12 mouse cellular contexts compared by ENCODE assay signal in the genomic region with DNA sequence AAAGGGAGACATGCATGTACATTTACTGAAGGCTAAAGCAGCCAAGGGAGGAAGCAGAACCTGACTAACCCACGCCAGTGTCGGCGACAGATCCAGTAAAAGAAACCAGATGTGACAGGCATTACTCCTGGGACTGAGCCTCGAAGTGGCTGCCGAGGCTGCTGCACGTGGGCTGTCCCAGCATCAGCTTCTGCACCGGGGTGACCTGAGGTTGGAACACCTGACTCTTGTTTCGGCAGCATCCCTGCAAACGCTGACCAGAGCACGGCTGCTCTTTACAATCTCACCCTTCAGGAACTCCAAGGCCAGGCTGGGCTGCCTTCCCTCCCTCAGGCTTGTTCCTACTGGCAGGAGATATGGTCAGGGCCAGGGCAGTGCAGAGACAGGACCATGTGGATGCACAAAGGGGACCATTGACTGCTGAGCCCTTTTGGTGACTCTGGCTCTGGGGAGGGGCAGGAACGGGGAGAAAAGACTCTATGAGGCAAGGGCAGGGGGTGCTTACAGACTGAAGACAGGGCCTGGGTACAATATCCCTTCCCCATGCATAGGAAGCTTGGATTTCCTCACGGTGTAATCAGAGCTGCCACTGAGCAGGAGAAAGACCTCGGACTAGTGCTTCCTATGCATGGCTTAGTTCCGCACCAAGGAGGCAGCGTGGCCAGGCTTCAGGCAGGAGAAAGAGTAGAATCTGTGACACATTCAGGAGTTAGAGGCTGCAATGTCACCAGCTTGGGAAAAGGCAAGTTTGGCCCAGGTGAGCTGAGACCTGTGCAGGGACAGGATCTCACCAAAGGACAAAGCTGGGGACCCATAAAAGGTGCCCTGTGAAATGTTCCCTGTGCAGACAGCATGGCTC. TPM values are rescaled to one million over a fixed set of nuclear protein-coding genes. Genes with fewer than 3 reads are reported as not detected.
DNase-seq lines count a peak whose midpoint lies in the region; ATAC-seq and TF ChIP-seq lines count a peak whose summit lies in the region.
"Had no signal": no experiment of that assay in that cellular context is flagged by ENCODE, and none has a peak within 500 bp of the region (broad histone marks: within the 10 kb centered on the region; RNA-seq: fewer than 3 reads in every experiment).

No protein-coding gene starts in this region.

- H3K27ac ChIP-seq in cerebellum, adult 2 months (ENCODE audit: insufficient read depth, low read length) = peak overlapping the region; percentile 94
- H3K27ac ChIP-seq in kidney, postnatal 0 days = no peak overlapping the region
- peak overlapping the region; percentile 90 for H3K27ac ChIP-seq in embryonic facial prominence, embryonic 10.5 days (replicated peaks)
- peak overlapping the region; percentile 35; the same call in 1 of the 2 replicates for H3K27ac ChIP-seq in neural tube, embryonic 11.5 days (ENCODE audit: low read depth, low read length)

- H3K27me3 ChIP-seq in cerebellum, adult 2 months (ENCODE audit: control insufficient read depth, insufficient read depth, low read length) = no peaks in the 10 kb centered on the region
- no peaks in the 10 kb centered on the region for H3K27me3 ChIP-seq in kidney, postnatal 0 days (ENCODE audit: insufficient read depth, low read length)
- H3K27me3 ChIP-seq in embryonic facial prominence, embryonic 10.5 days (replicated peaks; ENCODE audit: low read depth, poor library complexity, severe bottlenecking) = no peaks in the 10 kb centered on the region
- no peaks in the 10 kb centered on the region for H3K27me3 ChIP-seq in neural tube, embryonic 11.5 days (ENCODE audit: control insufficient read depth, insufficient read depth, low read length)
- H3K27me3 ChIP-seq: kidney, embryonic 15.5 days had no signal

- TF ChIP-seq POLR2A in cerebellum, adult 2 months (IDR thresholded peaks at IDR 0.05; ENCODE audit: borderline replicate concordance, insufficient read depth, low read length) = no peak

- H3K4me1 ChIP-seq in cerebellum, adult 2 months (ENCODE audit: control insufficient read depth, insufficient read depth, low read length) = peaks cover 86% of the 10 kb centered on the region
- H3K4me1 ChIP-seq in kidney, postnatal 0 days (replicated peaks; ENCODE audit: insufficient read depth, low read length) = peaks cover 34% of the 10 kb centered on the region
- peaks cover 63% of the 10 kb centered on the region for H3K4me1 ChIP-seq in embryonic facial prominence, embryonic 10.5 days
- 0 out of 2 replicates have a peak, but pooled peaks cover 3% of the 10 kb centered on the region for H3K4me1 ChIP-seq in neural tube, embryonic 11.5 days (ENCODE audit: control insufficient read depth, insufficient read depth, low read length)

- peak in 1 of 2 experiments; percentile 39 for DNase-seq in cerebellum, adult 2 months
- no peak for DNase-seq in cerebellum, adult 9-11 months
- DNase-seq in kidney, postnatal 0 days (ENCODE audit: low spot score) = peak; percentile 35
- no peak for DNase-seq in kidney, postnatal 25 days
- DNase-seq in embryonic facial prominence, embryonic 10.5 days (ENCODE audit: low spot score) = peak; percentile 65
- DNase-seq in neural tube, embryonic 11.5 days (ENCODE audit: low spot score) = no peak
- DNase-seq in gastrocnemius, postnatal 36 days = no peak
- DNase-seq in urinary bladder, adult 18-20 months (ENCODE audit: low spot score in 2 of 2) = no peak
- DNase-seq: cerebellum, postnatal 14 days; lung, adult 2 months; thymus, postnatal 14 days had no signal

- H3K4me3 ChIP-seq in cerebellum, adult 2 months (replicated peaks; ENCODE audit: insufficient read depth, low read depth, low read length) = no peak overlapping the region
- no peak overlapping the region for H3K4me3 ChIP-seq in kidney, postnatal 0 days (replicated peaks; ENCODE audit: low read depth, low read length)
- H3K4me3 ChIP-seq in embryonic facial prominence, embryonic 10.5 days = no peak overlapping the region; the same call in 1 of the 2 replicates
- no peak overlapping the region for H3K4me3 ChIP-seq in neural tube, embryonic 11.5 days (ENCODE audit: low read depth, low read length)
- H3K4me3 ChIP-seq: kidney, embryonic 15.5 days had no signal

- no peaks in the 10 kb centered on the region for H3K36me3 ChIP-seq in kidney, postnatal 0 days (ENCODE audit: insufficient read depth, low read length)
- no peaks in the 10 kb centered on the region for H3K36me3 ChIP-seq in embryonic facial prominence, embryonic 10.5 days (replicated peaks)
- H3K36me3 ChIP-seq in neural tube, embryonic 11.5 days (ENCODE audit: control insufficient read depth, insufficient read depth, low read length) = no peaks in the 10 kb centered on the region; the same call in 1 of the 2 replicates
- H3K36me3 ChIP-seq: kidney, embryonic 15.5 days had no signal

- ATAC-seq in kidney, postnatal 0 days (replicated peaks; ENCODE audit: low FRiP score, low read depth) = no peak
- no peak for ATAC-seq in neural tube, embryonic 11.5 days (ENCODE audit: insufficient read depth, low FRiP score, low TSS enrichment)

- intact Hi-C loops in gastrocnemius, postnatal 36 days (cut with DNase I) = no loop called here

- TF ChIP-seq CTCF in cerebellum, adult 2 months (IDR thresholded peaks at IDR 0.05; ENCODE audit: borderline replicate concordance, insufficient read depth, low read depth, low read length) = no peak
- no peak for TF ChIP-seq CTCF in kidney, postnatal 0 days (IDR thresholded peaks at IDR 0.05; ENCODE audit: low read depth)

- H3K9ac ChIP-seq in kidney, postnatal 0 days (ENCODE audit: low read depth, low read length) = no peak overlapping the region
- H3K9ac ChIP-seq in neural tube, embryonic 11.5 days (ENCODE audit: low read length) = no peak overlapping the region
- H3K9ac ChIP-seq: kidney, embryonic 15.5 days had no signal

- 49% methylated on average over 15 of the region's 15 CpGs for WGBS in cerebellum, adult 2 months
- 46% methylated on average over 15 of the region's 15 CpGs for WGBS in kidney, postnatal 0 days
- WGBS in embryonic facial prominence, embryonic 10.5 days = 27% methylated on average over 15 of the region's 15 CpGs
- 65% methylated on average over 15 of the region's 15 CpGs for WGBS in neural tube, embryonic 11.5 days

- H3K9me3 ChIP-seq in kidney, postnatal 0 days (replicated peaks; ENCODE audit: low read length) = no peaks in the 10 kb centered on the region
- no peaks in the 10 kb centered on the region for H3K9me3 ChIP-seq in embryonic facial prominence, embryonic 10.5 days
- no peaks in the 10 kb centered on the region for H3K9me3 ChIP-seq in neural tube, embryonic 11.5 days (ENCODE audit: control insufficient read depth, low read length)
- H3K9me3 ChIP-seq: kidney, embryonic 15.5 days had no signal

- H3K4me2 ChIP-seq in kidney, postnatal 0 days (ENCODE audit: low read length) = no peak overlapping the region
- no peak overlapping the region for H3K4me2 ChIP-seq in neural tube, embryonic 11.5 days (ENCODE audit: low read depth)
- H3K4me2 ChIP-seq: kidney, embryonic 15.5 days had no signal

RNA-seq across cellular contexts. Expression of a gene that starts 35.1 kb away (rescaled TPM):
- polyA plus RNA-seq in cerebellum, adult 2 months (2012; rRNA removed) = 94.5 and 109 TPM in 2 replicates
- polyA plus RNA-seq in kidney, postnatal 0 days (2015; fragmentation: Nextera tagmentation; extraction: Ambion mirVana) = 77.2 and 80.0 TPM in 2 replicates
- 99.6 and 100 TPM in 2 replicates for polyA plus RNA-seq in embryonic facial prominence, embryonic 10.5 days (2016; fragmentation: Nextera tagmentation; extraction: Ambion mirVana)
- polyA plus RNA-seq in neural tube, embryonic 11.5 days (2014; fragmentation: Nextera tagmentation; extraction: Ambion mirVana) = 96.6 and 98.1 TPM in 2 replicates
- total RNA-seq in gastrocnemius, postnatal 36 days (2021) = 1 to 10 TPM; 3.1 to 4.7 TPM

Comparison
In these comparisons a context has a peak if more than half of its experiments do, and no peak if none do; other contexts are left out.
1. DNase-seq: peak in kidney, postnatal 0 days (single experiment) and embryonic facial prominence, embryonic 10.5 days (single experiment); none in cerebellum, adult 9-11 months (single experiment), kidney, postnatal 25 days (0 of 2), neural tube, embryonic 11.5 days (single experiment), gastrocnemius, postnatal 36 days (0 of 2) and urinary bladder, adult 18-20 months (0 of 2).